Mouse (Mus musculus) olfactory bulb, adult 2 months (tissue): Measurements from ENCODE around the gene Foxp4. TPM values are rescaled to one million over a fixed set of nuclear protein-coding genes. Genes with fewer than 3 reads are reported as not detected.

Experiments used
- H3K27ac ChIP-seq: fragments of 200-500 bp; 2 replicates; pipeline ENCODE4 v1.5.1; 2012; ENCODE audit warnings: low read depth, low read length; ENCODE audit not compliant: insufficient read depth
- H3K4me1 ChIP-seq: fragments of 200-500 bp; 2 replicates; pipeline ENCODE4 v1.6.1; 2012; ENCODE audit warnings: low read length; ENCODE audit not compliant: control insufficient read depth, insufficient read depth
- H3K4me3 ChIP-seq: fragments of 200-500 bp; 2 replicates; pipeline ENCODE4 v1.5.1; 2012; ENCODE audit warnings: mild to moderate bottlenecking, low read depth, low read length, moderate library complexity; ENCODE audit not compliant: insufficient read depth
- CTCF ChIP-seq: fragments of 200-500 bp; IDR thresholded peaks from 2 replicates; pipeline ENCODE4 v1.5.1; 2012; ENCODE audit warnings: low read depth, mild to moderate bottlenecking, low read length, moderate library complexity; ENCODE audit not compliant: insufficient read depth
- POLR2A ChIP-seq: fragments of 200-500 bp; IDR thresholded peaks from 2 replicates; pipeline ENCODE4 v1.6.1; 2012; ENCODE audit warnings: mild to moderate bottlenecking, low read depth, low read length, moderate library complexity; ENCODE audit not compliant: insufficient read depth
- WGBS: fragments of 180-500 bp; shearing (Covaris S2); methylation state at CpG from one replicate; pipeline ENCODE4 v1.1.7; 2018; 5-methylcytosine and 5-hydroxymethylcytosine counted together
- polyA plus RNA-seq: library from polyadenylated mRNA; stranded (reverse); fragments of >200 nt; gene quantifications from 2 replicates; pipeline ENCODE4 v1.2.4, GENCODE M21; 2012; ENCODE audit warnings: low replicate concordance; ENCODE audit not compliant: missing spikeins, insufficient read depth, insufficient read length

Gene Foxp4
- polyA plus RNA-seq, 1 experiment: not detected

DNA sequence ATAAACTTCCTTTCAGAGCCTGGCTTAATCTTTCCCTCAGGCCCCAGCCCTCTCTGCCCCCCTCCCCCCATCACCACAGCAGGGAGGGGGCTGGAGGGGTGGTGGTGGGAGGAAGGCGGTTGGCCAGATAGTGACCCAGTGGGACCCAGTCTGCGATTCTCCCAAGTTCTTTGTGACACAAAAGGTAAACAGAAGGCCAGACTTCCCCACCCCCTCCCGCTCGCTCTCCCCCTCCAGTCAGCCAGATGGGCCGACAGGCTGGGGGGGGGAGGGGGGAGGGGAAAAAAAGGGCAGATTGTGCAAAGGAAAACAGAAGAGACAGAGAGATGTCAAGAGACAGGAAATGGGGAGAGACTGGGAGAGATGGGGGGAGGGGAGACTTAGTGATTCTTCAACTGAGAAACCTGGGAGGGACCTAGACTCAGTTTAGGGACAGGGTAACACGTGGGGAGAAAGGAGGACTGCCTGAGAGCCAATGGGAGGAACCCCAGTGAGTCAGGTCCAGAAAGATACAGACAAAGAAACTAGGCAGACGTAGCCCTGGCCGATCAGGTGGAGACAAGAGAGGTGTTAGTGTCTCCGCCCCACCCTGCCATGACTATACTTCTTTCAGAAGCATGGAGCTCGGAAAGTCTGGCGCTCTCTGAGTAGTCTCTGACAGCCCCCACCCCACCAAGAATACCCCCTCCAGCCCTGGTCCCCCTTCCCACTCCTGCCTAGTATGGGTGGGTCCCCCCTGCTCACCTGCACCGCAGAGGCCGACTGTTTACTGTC is 36.9 kb downstream of the Foxp4 start:
- no peaks in the 10 kb centered on the region for H3K4me1 ChIP-seq
- no peak overlapping the region for H3K4me3 ChIP-seq
- 58% methylated on average over 13 of the region's 13 CpGs for WGBS
- no peak overlapping the region for H3K27ac ChIP-seq
- no peak for TF ChIP-seq POLR2A
- TF ChIP-seq CTCF: no peak

DNA sequence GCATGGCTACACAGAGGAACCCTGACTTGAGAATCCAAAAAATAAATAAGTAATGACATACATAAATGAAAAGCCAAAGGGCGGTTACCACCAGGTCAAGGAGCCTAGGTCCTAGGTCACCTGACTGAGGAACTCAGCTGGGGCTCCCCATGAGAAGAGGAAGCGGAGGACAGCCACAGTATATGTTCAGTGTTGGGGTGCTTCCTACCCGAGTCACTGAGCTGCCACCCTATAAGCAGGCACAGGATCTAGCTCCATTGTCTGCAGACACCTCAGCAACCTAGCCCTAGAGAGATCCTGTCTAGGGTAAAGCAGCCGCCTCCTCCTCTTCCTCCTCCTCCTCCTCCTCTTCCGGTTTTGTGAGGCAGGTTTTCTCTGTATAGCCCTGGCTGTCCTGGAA is 41.3 kb downstream of the Foxp4 start:
- Histone ChIP-seq H3K27ac (no peak overlapping the region), H3K4me1 (peaks cover 21% of the 10 kb centered on the region), H3K4me3 (no peak overlapping the region)
- TF ChIP-seq POLR2A (no peak), CTCF (no peak)
- 90% methylated on average over 5 of the region's 5 CpGs for WGBS

DNA sequence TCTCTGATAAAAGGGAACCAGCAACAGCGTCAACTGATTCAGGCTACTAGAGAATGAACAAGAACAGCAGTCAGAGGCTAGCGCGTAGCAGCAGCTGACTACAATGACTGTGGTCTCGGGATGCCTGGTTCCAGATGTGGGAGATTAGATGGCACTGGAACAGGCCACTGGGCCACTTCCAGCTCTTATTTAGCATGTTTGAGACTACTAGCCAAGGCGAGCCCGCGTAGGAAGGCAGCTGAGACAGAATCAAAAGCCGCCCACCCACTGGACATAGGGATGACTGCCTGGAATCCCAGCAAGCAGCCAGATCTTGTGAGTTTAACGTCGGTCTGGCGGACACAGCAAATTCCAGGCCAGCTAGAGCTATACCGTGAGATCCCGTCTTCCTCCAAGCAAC is 43.1 kb downstream of the Foxp4 start:
- Histone ChIP-seq H3K27ac (no peak overlapping the region), H3K4me3 (no peak overlapping the region), H3K4me1 (peaks cover 37% of the 10 kb centered on the region)
- 81% methylated on average over 13 of the region's 13 CpGs for WGBS
- TF ChIP-seq POLR2A (no peak), CTCF (no peak)

DNA sequence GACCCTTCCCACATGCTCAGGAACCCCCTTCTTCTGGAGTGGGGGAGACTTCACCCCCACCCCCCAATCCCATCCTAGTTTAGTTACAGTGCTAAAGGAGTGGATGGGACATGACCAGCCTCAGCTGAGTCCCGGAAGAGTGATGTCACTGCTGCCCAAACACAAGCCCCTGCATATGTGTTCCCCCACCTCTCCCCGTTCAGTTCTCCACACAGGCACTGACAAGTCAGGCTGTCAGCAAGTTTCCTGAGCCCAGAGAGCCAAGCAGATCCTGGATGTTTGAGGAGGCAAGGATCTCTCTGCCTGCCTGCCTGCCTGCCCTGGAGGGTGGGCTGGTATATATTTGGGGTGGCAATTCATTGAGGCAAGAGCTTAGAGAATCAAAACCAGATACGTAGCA is 45.2 kb downstream of the Foxp4 start:
- peaks cover 43% of the 10 kb centered on the region for H3K4me1 ChIP-seq
- peak overlapping the region; percentile 51 for H3K4me3 ChIP-seq
- TF ChIP-seq CTCF (no peak), POLR2A (no peak)
- no peak overlapping the region for H3K27ac ChIP-seq
- WGBS: 22% methylated on average over 3 of the region's 3 CpGs

DNA sequence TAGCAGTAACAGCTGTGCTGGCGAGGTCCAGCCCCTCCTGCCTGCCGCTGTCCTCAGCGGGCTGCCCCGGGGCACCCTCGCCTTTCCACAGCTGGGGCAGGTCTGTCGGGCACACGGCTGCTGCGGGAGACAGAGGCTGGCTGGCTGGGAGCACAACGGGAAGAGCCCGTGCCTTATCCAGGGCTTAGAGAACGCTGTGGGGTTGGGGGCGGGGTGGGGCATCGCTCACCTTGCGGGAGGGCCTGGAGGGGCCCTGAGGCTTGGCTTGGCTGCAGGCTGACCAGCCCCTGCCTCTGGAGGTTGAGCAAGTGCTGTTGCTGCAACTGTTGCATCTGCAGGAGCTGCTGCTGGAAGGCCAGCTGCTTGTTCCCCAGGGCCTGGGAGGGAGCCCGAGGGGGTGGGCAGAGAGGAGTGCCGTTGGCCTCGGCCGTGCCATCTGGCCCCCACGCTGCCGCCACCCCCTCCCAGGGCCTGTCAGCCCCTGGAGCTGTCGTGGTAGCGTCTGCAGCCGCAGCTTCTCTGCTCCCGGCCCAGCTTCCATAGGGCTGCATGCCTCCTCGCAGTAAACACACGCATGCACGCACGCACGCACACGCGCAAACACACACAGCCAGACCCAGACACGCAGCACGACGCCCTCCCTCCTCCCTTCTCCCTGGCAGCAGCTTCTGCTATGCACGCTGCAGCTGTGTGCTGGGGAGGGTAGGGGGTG is 45.9 kb downstream of the Foxp4 start:
- no peak overlapping the region for H3K27ac ChIP-seq
- H3K4me1 ChIP-seq: peaks cover 43% of the 10 kb centered on the region
- WGBS: 13% methylated on average over 35 of the region's 35 CpGs
- H3K4me3 ChIP-seq: peak overlapping the region; percentile 51
- TF ChIP-seq POLR2A (no peak), CTCF (no peak)

DNA sequence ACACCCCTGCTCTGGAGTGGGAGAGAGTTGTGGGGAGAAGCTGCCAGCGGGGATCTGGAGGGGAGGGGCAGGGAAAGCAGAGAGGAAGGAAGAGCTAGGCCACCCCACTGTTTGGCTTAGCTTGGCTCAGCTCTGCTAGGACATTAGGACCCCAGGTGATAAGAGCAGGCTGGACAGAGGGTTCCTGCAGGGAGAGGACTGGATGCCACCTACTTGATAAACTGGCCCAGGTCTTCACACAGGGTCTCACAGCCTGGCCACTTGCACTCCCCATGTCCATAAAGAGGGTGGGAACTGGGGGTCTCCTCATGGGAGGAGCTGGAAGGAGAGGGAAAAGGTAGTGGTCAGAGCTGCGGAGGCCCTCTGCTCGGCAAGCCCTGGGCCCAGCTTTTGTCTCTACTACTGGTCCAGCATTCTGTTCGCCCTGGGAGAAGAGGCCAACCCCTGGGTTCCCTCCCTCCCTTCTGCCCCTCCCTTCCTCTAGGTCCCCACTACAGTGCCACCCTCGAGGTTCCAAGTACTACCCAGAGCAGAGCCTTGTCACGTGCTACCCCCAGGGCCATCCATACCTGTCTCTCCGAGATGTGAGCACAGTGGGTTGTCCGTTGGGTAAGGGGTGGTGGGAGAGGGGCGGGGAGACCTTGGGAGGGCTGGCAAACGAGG is 46.6 kb downstream of the Foxp4 start:
- peak overlapping the region; percentile 51 for H3K4me3 ChIP-seq
- WGBS: 33% methylated on average over 10 of the region's 10 CpGs
- no peak overlapping the region for H3K27ac ChIP-seq
- peaks cover 49% of the 10 kb centered on the region for H3K4me1 ChIP-seq
- TF ChIP-seq CTCF: no peak
- TF ChIP-seq POLR2A: no peak

DNA sequence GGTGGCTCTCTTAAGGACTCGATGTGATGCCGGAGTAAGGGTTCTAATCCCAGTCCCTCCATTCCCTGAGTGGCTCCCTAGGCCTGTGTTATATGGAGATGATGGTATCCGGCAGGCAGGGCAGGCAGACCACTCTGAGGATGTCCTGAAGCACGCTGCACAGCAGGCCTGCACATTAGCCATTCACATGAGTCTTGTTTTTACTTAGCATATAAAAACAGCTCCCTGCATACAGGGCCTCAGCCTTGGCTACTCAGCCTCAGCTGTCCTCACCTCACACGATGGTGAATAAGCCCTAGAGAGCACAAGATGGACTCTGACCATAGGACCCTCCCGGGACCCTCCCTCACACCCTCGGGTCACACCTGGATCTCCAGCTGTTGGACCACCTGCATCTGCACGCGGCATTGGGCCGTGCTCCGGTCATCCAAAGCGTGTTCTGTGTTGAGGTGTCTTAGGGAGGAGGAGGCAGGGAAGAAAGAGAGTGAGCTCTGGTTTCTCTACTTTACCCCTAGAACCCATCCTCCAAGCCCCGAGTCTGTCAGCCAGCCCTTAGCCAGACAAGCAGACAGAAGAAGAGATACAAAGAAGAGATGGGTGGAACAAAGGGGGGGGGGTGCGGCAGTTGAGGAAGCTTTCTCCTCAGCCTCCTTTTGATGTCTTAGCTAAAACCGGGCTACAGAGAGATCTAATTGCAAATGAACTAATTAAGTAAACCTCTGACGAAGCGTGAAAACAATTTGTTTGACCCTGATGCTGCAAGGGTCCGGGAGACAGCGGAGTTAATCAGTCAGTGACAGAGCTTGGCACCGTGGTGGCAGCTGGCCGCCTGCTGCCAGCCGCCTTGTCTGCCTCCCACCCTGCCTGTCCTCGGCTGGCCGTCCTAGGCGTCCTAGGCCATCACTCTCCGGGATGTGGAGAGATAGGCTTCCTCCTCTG is 47.4 kb downstream of the Foxp4 start:
- no peak overlapping the region for H3K27ac ChIP-seq
- TF ChIP-seq CTCF (no peak), POLR2A (no peak)
- H3K4me1 ChIP-seq: peaks cover 56% of the 10 kb centered on the region

DNA sequence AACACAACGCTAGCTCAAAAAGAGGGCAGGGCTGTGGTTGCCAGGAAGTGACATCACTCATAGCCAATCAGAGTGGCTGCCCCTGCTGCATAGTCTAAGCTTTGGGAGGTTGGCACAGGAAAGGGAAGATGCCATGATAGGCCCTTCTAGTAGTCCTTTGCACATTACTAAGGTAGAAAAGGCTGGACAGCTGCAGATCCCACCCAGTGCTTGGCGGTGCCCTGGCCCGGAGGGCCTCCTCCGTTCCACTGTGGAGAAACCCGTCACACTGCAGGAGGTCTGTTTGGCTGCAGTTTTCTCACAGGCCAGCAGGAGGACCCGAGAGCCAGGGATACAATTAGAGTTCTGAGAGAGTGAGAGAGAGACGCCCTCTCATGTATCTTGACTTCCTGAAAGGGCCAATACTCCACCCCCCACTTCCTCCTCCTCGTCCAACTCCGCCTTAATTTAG is 51.1 kb downstream of the Foxp4 start:
- no peak overlapping the region for H3K27ac ChIP-seq
- TF ChIP-seq POLR2A (no peak), CTCF (peak; percentile 65; the same call in 1 of the 2 replicates)
- 18% methylated on average over 9 of the region's 9 CpGs for WGBS
- H3K4me1 ChIP-seq: peaks cover 40% of the 10 kb centered on the region
- H3K4me3 ChIP-seq: no peak overlapping the region

More for the DNA sequence above, 47.4 kb downstream of the Foxp4 start:
- WGBS: 41% methylated on average over 26 of the region's 26 CpGs
- peak overlapping the region; percentile 51 for H3K4me3 ChIP-seq
